Mouse (Mus musculus): ENCODE measurements around the gene Pik3ca.
A peak's percentile ranks its signal among the peaks of the same experiment; 100 is the strongest.

Gene Pik3ca

DNA sequence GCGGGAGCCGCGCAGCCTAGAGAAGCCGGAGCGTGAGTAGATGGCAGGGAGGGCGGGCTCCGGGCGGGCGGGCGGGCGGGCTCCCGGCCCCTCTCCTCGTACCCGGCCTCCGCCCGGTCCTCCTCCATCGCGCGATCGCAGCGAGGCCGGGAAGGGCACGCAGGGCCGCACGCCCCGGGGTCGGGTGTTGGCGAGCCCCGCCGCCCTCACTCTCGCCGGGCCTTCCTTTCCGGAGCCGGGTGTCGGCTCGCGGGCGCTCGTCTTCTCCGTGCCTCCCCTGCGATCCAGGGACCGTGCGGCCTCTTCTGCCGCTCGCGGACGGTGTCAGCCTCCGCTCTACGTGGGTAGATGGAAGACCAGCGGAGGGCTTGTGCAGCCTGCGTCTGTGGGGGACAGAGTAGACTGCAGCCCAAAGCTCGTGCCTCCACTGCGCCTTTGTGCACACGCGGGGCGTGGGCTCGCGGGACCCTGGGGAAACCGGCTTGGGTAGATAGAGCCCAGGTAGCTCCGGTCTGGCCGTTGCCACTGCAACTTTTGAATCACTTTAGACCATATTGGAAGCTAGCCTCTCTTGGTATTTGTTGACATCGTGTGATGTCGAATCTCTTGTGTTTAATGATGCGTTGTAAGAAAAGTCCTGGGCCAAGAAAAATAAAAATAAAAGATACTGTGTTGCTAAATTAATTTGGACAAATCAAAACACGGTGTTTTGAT, at the start of gene Pik3ca:
Gene Pik3ca (plus strand): TSS at position 211 of the 714 bp plus-strand sequence.
- peak; percentile 63 for DNase-seq (ENCODE audit: low spot score)

- DNase-seq (ENCODE audit: low spot score) = no peak
Measured at GRCm38 (mm10) chr3:32347881-32348280, 49.6 kb upstream of the Pik3ca start.

GRCm38 (mm10) chr3:32361221-32361620, 36.2 kb upstream of the Pik3ca start:
- no peak for DNase-seq (ENCODE audit: low spot score)

DNA sequence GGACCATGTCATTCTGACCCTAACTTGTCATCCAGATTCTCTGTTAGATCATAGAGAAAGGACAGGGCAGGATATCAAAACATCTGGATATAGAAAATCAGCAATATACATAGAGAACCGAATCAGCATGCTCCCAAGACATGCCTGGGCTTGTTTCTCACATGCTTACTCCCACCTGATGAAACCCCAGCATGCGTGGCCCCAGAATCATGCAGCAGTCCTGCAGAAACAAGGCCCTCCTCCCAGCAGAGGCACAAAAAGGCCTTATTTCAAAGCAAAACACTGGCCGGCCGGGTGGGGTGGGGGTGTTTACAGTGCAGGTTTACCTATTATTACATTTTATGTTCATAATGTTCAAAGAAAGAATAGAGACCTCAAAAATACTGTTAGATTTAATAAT, 33.3 kb upstream of the Pik3ca start:
- DNase-seq (ENCODE audit: low spot score) = peak; percentile 40

DNA sequence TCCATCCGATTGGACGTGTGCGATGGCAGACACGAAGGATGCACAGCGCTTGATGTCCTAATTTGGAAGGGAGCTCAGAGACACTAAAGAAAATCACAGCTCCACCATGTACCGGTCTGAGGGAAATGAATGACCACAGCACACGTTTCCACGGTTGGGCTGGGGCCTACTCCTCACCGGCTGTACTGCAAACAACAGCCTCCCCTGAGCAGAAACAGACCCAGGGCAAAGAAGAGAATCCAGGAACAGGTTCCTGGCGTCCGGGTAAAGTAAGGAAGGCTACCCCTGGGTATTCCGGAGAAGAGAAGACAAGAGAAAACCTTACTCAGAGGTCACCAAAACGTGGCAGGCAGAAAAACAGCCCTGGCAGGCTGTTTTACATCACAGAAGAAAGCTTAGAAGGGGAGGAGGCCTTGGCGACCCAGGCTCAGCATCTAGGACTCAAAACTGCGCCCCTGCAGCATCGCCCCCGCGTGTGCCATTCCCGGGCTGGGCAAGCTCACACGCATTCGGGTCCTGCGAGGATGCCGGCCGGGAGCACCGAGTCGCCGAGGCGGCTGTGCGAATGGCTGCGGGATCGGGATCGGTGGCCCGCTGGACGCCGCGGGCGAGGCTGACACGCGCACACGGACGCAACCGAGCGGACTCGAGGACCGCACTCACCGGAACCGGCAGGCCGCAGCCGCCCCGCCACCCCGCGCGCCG, 32.5 kb upstream of the Pik3ca start:
- DNase-seq (ENCODE audit: low spot score) = peak; percentile 74

DNA sequence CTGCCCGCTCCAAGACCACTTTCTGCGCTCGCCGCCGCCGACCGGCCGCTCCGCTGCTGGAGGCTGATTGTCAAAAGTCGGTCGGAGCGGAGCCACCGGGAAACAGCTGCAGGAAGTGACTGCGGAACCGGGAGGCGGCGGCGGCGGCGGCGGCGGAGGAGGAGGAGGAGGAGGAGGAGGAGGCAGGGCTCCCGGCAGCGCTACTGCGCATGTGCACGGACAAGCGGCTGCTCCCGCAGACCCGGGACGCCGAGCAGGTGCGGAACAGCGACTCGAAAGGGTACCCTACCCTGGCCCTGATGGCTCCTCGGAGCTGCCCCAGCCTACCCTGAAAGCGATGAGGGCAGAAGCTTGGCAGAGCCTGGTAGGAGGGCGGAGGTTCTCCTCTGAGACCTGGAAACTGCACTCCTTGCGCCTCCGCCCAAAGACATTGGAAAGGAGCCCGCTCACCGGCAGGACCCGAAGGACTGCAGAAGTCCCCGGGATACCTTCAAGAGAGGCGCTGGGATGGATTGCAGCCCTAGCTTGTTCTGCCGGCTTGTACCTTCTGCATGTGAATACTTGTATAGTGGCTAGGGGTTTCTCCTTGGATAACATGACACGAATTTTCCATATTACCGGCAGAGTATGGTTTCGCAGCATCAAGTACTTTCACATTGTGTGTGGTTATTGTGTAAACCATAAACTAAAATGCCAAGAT, 31.8 kb upstream of the Pik3ca start, which contains the start of gene Zmat3:
Gene Zmat3 (minus strand): TSS at position 469 of the 700 bp plus-strand sequence.
- peak; percentile 79 for DNase-seq (ENCODE audit: low spot score)

GRCm38 (mm10) chr3:32366246-32366734, 31.2 kb upstream of the Pik3ca start:
- no peak for DNase-seq (ENCODE audit: low spot score)

GRCm38 (mm10) chr3:32367516-32367915, 30.0 kb upstream of the Pik3ca start:
- DNase-seq (ENCODE audit: low spot score) = no peak

DNA sequence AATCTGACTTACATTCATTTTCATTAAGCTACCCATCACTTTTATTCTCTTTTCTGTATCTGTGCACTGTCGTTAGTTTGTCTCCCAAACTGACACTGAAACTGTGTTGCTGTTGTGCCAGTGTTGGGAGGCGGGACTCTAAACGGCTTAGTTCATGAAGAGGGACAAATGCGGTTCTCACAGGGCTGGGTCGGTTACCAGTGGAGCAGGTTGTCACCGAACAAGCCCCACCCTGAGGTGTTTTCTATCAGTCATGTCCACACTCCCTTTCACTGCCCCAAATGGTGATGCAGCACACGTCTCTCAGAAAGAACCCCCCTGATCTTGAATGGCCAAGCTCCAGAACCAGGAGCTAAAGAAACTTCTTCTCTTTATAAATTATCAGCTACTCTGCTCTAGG, 25.5 kb upstream of the Pik3ca start:
- DNase-seq (ENCODE audit: low spot score) = no peak

DNA sequence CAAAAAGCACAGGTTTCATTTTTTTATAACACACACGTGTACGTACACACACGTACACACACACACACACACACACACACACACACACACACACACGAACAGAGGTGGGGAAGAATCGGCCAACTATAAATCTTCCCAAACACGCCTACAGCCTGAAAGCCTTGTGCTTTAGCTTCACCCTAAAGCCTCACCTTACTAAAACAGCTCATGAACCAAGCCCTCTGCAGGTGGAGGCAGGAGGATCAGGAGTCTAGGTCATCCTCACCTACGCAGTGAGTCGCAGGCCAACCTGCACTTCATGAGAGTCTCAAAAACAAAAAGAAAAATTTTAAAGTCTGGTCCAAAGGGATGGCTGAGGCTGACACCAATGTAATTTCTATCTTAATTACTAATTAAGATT, 25.0 kb upstream of the Pik3ca start:
- no peak for DNase-seq (ENCODE audit: low spot score)

GRCm38 (mm10) chr3:32373236-32373635, 24.2 kb upstream of the Pik3ca start:
- DNase-seq (ENCODE audit: low spot score) = no peak

DNA sequence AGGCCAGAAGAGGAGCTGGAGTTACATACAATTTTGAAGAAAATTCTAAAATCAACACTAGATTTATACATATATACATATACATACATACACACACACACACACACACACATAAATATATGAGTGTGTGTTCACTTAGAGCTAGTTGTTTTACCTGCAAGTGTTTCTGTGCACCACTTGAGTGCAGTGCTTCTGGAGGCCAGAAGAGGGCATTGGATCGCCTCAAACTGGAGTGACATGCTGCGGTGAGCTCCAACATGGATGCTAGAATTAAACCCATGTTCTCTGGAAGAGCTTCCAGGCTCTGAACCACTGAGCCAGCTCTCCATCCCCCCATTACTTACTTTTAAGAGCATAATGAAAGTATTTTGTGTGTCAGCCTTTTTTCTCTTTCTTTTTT, 17.6 kb upstream of the Pik3ca start:
- peak; percentile 36 for DNase-seq (ENCODE audit: low spot score)

DNA sequence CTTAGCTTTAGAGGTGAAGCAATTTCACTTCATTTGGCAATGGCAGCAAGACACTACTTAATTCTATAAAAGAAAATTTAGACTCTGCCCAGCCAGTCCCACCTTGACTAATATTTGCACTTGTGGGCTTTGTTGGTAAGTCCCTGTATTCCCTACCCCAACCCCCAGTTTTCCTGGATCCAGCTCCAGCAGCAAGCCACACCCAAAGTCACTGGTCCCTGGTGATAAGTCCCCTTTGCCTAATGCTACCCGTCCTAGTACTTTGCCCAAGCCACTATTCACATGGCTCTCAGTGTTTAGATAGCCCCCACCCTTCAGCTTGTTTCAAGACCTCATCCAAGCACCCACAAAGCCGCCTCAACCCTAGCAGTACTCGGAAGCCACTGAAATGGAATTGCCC, 15.9 kb upstream of the Pik3ca start:
- no peak for DNase-seq (ENCODE audit: low spot score)

- no peak for DNase-seq (ENCODE audit: low spot score)
Measured at GRCm38 (mm10) chr3:32392841-32393240, 4.6 kb upstream of the Pik3ca start.

- no peak for DNase-seq (ENCODE audit: low spot score)
Measured at GRCm38 (mm10) chr3:32393986-32394385, 3.5 kb upstream of the Pik3ca start.

GRCm38 (mm10) chr3:32395771-32396551, 1.5 kb upstream of the Pik3ca start:
- peak; percentile 58 for DNase-seq (ENCODE audit: low spot score)

DNA sequence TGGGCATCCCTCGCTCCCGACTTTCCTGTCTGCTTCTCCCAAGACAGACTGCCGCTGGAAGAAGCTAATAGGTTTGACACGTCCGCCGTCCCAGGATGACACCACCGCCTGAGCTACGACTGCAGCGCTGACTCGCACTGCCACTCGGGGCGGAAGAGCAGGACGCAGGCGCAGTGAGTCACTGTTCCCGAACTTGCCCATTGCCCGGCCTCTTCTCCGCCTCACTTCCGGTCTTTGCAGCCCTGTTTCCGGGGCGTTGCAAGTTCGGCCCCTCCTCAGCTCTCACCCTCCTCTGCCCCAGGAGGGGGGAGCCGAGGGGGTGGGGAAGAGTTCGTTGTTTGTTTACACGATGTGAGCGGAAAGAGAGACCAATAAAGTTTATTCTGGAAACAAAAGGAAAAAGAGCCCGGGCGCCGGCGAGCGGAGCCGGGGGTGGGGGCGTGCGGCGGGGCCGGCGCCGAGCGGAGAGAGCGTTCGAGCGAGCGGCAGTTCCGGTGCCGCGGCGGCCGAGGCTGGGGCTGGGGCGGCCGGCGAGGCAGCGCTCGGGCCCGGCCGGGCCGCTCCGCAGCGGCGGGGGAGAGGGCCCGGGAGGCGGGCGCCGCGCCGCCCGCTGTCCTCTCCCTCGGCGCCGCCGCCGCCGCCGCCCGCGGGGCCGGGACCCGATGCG, 544 bp upstream of the Pik3ca start:
- peak; percentile 99 for DNase-seq (ENCODE audit: low spot score)

DNA sequence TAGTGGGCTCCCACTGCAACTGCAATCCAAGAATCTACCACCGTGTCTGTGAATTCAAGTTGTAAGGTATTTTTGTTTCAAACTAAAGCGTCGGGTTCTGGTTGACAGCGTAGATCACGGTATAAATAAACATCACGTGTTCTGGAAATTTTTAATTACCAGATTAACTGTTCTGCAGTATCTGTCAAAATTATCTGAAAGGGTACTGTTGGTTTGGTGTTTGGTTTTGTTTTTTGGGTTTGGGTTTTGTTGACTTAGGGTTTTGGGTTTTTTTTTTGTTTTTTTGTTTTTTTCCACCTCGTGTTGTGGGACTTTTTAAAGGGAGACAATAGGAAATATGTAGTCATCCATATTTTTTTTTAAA, 686 bp downstream of the Pik3ca start:
- DNase-seq (ENCODE audit: low spot score) = no peak

DNA sequence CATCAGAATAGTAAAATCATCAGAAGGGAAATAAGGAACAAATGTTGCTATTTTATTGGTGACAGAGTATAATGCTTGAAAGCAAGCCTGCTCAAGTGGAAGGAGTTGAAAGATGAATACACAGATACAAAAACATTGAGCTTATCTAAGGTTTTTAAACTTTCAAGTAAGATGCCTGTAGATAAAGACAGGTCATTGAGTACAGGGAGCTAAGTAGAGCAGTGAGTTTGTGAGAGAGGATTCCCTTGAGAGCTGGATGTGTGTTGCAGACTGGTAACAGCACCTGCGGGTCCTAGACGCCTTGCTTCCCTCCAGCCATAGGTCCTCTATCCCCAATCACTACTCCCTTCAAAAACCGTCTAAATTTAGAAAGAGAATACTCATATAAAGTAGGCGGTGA, 1.2 kb downstream of the Pik3ca start:
- peak; percentile 28 for DNase-seq (ENCODE audit: low spot score)

GRCm38 (mm10) chr3:32399381-32399780, 1.9 kb downstream of the Pik3ca start:
- DNase-seq (ENCODE audit: low spot score) = no peak

DNA sequence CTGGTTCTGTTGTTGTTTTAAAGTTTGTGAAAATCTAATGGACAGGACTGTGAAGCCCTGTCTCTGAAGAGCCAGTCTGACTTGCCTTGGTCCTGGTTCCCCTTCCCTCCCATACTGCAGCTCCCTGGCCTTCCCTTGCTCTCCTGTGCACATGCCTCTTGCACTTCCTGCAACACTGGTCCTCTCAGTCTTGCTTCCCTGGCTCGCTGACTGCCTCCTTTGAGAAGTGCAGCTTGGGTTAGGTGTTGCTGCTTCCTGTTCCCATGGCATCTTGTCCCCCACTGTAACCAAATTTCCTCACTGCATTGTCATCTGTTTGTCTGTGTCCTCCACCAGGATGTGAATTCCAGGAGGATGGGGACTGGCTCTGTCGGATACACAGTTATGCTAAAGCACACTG, 2.5 kb downstream of the Pik3ca start:
- peak; percentile 16 for DNase-seq (ENCODE audit: low spot score)

Data from embryo, embryonic 10.5 days (tissue).